In the genomic region with DNA sequence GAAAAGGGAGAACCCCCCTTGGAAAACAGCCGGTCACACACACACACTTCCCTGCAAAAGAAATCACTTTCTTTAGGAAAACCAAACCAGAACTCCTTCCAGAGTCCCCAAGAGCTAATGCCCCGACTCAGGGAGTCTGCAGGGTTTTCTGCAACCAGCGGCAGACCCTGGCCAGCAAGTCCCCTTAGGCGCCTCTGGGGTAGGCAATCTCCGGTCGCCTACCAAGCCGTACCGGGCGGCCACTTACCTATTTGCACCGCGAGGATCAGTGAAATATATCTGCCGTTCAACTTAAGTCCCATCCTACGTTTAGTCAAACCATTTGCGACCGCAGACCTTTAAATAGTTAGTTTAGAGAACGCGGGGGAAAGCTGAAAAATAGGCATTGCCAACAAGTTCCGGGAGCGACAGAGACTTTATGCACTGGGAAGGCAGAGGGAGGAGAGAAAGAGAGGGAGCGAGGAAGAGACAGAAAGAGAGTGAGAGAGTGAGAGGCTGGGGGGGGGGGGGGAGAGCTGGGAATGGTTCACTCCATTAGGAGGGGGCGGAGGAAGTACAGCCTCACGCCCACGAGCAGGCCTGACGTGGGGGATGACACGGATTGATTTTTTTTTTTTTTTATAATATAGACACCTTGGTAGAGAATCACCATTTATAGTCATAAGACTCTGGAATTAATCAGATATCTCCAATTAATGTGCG, we compare ENCODE assay signal across 8 mouse cellular contexts. TPM values are rescaled to one million over a fixed set of nuclear protein-coding genes. Genes with fewer than 3 reads are reported as not detected.
DNase-seq lines count a peak whose midpoint lies in the region; ATAC-seq and TF ChIP-seq lines count a peak whose summit lies in the region.

No protein-coding gene starts in this region.

- peaks cover 41% of the 10 kb centered on the region for H3K27me3 ChIP-seq in heart, embryonic 12.5 days (replicated peaks)
- peaks cover 46% of the 10 kb centered on the region for H3K27me3 ChIP-seq in forebrain, embryonic 11.5 days (ENCODE audit: control insufficient read depth, insufficient read depth, low read length)
- H3K27me3 ChIP-seq in limb, embryonic 11.5 days (ENCODE audit: control insufficient read depth, insufficient read depth, low read length) = peaks cover 34% of the 10 kb centered on the region

- DNase-seq in heart, adult 9 months (ENCODE audit: low spot score in 2 of 2) = no peak
- DNase-seq in NIH3T3 (ENCODE audit: low read depth) = peak; percentile 82
- DNase-seq in forebrain, embryonic 11.5 days (ENCODE audit: low spot score) = peak; percentile 70
- DNase-seq in limb, embryonic 11.5 days (ENCODE audit: low spot score) = peak; percentile 72
- DNase-seq in Muller cell, postnatal 12 days (ENCODE audit: inconsistent ontology term) = no peak
- no peak for DNase-seq in lung, postnatal 10 days

- no peak for TF ChIP-seq CTCF in olfactory bulb, adult 2 months (IDR thresholded peaks at IDR 0.05; ENCODE audit: insufficient read depth, low read depth, low read length)

- H3K27ac ChIP-seq in heart, embryonic 12.5 days (ENCODE audit: poor library complexity, severe bottlenecking) = no peak overlapping the region
- peak overlapping the region; percentile 70 for H3K27ac ChIP-seq in forebrain, embryonic 11.5 days (ENCODE audit: low read depth, low read length)
- no peak overlapping the region for H3K27ac ChIP-seq in limb, embryonic 11.5 days (replicated peaks; ENCODE audit: low read depth, low read length)
- H3K27ac ChIP-seq in olfactory bulb, adult 2 months (ENCODE audit: insufficient read depth, low read depth, low read length) = no peak overlapping the region

- ATAC-seq in heart, embryonic 12.5 days (ENCODE audit: insufficient number of reproducible peaks, low FRiP score) = no peak
- no peak for ATAC-seq in forebrain, embryonic 11.5 days (replicated peaks; ENCODE audit: low FRiP score)
- no peak for ATAC-seq in limb, embryonic 11.5 days (ENCODE audit: insufficient number of reproducible peaks, low FRiP score, low TSS enrichment, low read depth)

- WGBS in heart, embryonic 12.5 days = under 1% methylated on average over 26 of the region's 26 CpGs
- under 1% methylated on average over 26 of the region's 26 CpGs for WGBS in forebrain, embryonic 11.5 days
- under 1% methylated on average over 26 of the region's 26 CpGs for WGBS in limb, embryonic 11.5 days
- 3% methylated on average over 26 of the region's 26 CpGs for WGBS in olfactory bulb, adult 2 months

- peak overlapping the region; percentile 91 for H3K4me2 ChIP-seq in heart, embryonic 12.5 days
- peak overlapping the region; percentile 49 for H3K4me2 ChIP-seq in forebrain, embryonic 11.5 days (ENCODE audit: low read depth, low read length, severe bottlenecking)
- H3K4me2 ChIP-seq in limb, embryonic 11.5 days (ENCODE audit: low read depth, severe bottlenecking) = peak overlapping the region; percentile 84

- no peaks in the 10 kb centered on the region for H3K36me3 ChIP-seq in heart, embryonic 12.5 days
- no peaks in the 10 kb centered on the region for H3K36me3 ChIP-seq in forebrain, embryonic 11.5 days (ENCODE audit: control insufficient read depth, insufficient read depth, low read length)
- no peaks in the 10 kb centered on the region for H3K36me3 ChIP-seq in limb, embryonic 11.5 days (ENCODE audit: control insufficient read depth, insufficient read depth, low read length)

- TF ChIP-seq POLR2A in olfactory bulb, adult 2 months (IDR thresholded peaks at IDR 0.05; ENCODE audit: insufficient read depth, low read depth, low read length) = no peak

- H3K9me3 ChIP-seq in heart, embryonic 12.5 days (replicated peaks) = peaks cover 3% of the 10 kb centered on the region; the same call in 1 of the 2 replicates
- no peaks in the 10 kb centered on the region for H3K9me3 ChIP-seq in forebrain, embryonic 11.5 days (ENCODE audit: control insufficient read depth, low read length)
- no peaks in the 10 kb centered on the region for H3K9me3 ChIP-seq in limb, embryonic 11.5 days (ENCODE audit: control insufficient read depth, low read length)

- peak overlapping the region; percentile 54 for H3K4me3 ChIP-seq in heart, embryonic 12.5 days
- H3K4me3 ChIP-seq in forebrain, embryonic 11.5 days (ENCODE audit: low read depth, low read length) = peak overlapping the region; percentile 37
- H3K4me3 ChIP-seq in limb, embryonic 11.5 days (ENCODE audit: low read depth, low read length) = peak overlapping the region; percentile 39
- peak overlapping the region; percentile 27; the same call in 1 of the 2 replicates for H3K4me3 ChIP-seq in olfactory bulb, adult 2 months (ENCODE audit: insufficient read depth, low read depth, low read length)

- peaks cover 16% of the 10 kb centered on the region for H3K4me1 ChIP-seq in heart, embryonic 12.5 days (replicated peaks)
- H3K4me1 ChIP-seq in forebrain, embryonic 11.5 days (replicated peaks; ENCODE audit: control insufficient read depth, insufficient read depth, low read length) = peaks cover 15% of the 10 kb centered on the region
- peaks cover 14% of the 10 kb centered on the region; the same call in 1 of the 2 replicates for H3K4me1 ChIP-seq in limb, embryonic 11.5 days (ENCODE audit: control insufficient read depth, insufficient read depth, low read length)
- H3K4me1 ChIP-seq in olfactory bulb, adult 2 months (ENCODE audit: control insufficient read depth, insufficient read depth, low read length) = peaks cover 10% of the 10 kb centered on the region; the same call in 1 of the 2 replicates

- no peak overlapping the region for H3K9ac ChIP-seq in heart, embryonic 12.5 days
- peak overlapping the region; percentile 59 for H3K9ac ChIP-seq in forebrain, embryonic 11.5 days (ENCODE audit: low read length)
- H3K9ac ChIP-seq in limb, embryonic 11.5 days (ENCODE audit: low read length) = no peak overlapping the region; the same call in 1 of the 2 replicates

RNA-seq across cellular contexts. Expression of a gene that starts 0.8 kb away (rescaled TPM):
- 3.4 and 5.0 TPM in 2 replicates for polyA plus RNA-seq in heart, embryonic 12.5 days (2016; fragmentation: Nextera tagmentation; extraction: Ambion mirVana)
- 36.6 and 36.7 TPM in 2 replicates for polyA plus RNA-seq in forebrain, embryonic 11.5 days (2014; fragmentation: Nextera tagmentation; extraction: Ambion mirVana)
- polyA plus RNA-seq in limb, embryonic 11.5 days (2014; fragmentation: Nextera tagmentation; extraction: Ambion mirVana) = 1.8 and 2.1 TPM in 2 replicates
- not detected in 2 replicates for polyA plus RNA-seq in olfactory bulb, adult 2 months (2012; ENCODE audit: insufficient read depth, insufficient read length, low replicate concordance, missing spikeins)

Comparison
In these comparisons a context has a peak if more than half of its experiments do, and no peak if none do; other contexts are left out.
1. DNase-seq: peak in NIH3T3 (single experiment), forebrain, embryonic 11.5 days (single experiment) and limb, embryonic 11.5 days (single experiment); none in heart, adult 9 months (0 of 2), Muller cell, postnatal 12 days (single experiment) and lung, postnatal 10 days (single experiment).
2. Peak in every context shown above with its lines, with median percentiles within 50 percentile points of each other: H3K4me2 ChIP-seq and H3K4me3 ChIP-seq.